Mouse (Mus musculus) midbrain, embryonic 15.5 days (tissue): Measurements from ENCODE around the gene Gng8. TPM values are rescaled to one million over a fixed set of nuclear protein-coding genes. Genes with fewer than 3 reads are reported as not detected.

Experiments
- ATAC-seq: fragments of 200-750 bp; cut with Nextera tagmentation; replicated peaks from 2 replicates; pipeline ENCODE4 v1.8.0; 2017; ENCODE audit warnings: moderate TSS enrichment
- H3K27ac ChIP-seq: fragments of 300-500 bp; sonication (generic); 2 replicates; pipeline ENCODE4 v1.5.1; 2015; ENCODE audit warnings: mild to moderate bottlenecking, inconsistent platforms
- H3K27me3 ChIP-seq: fragments of 300-500 bp; sonication (generic); replicated peaks from 2 replicates; pipeline ENCODE4 v1.6.1; 2015; ENCODE audit warnings: inconsistent platforms
- H3K36me3 ChIP-seq: fragments of 300-500 bp; sonication (generic); replicated peaks from 2 replicates; pipeline ENCODE4 v1.6.1; 2015; ENCODE audit warnings: inconsistent platforms
- H3K4me1 ChIP-seq: fragments of 300-500 bp; sonication (generic); 2 replicates; pipeline ENCODE4 v1.6.1; 2015; ENCODE audit warnings: inconsistent platforms
- H3K4me2 ChIP-seq: fragments of 300-500 bp; sonication (generic); 2 replicates; pipeline ENCODE4 v1.6.1; 2015; ENCODE audit warnings: inconsistent platforms, mild to moderate bottlenecking, moderate library complexity
- H3K4me3 ChIP-seq: fragments of 300-500 bp; sonication (generic); 2 replicates; pipeline ENCODE4 v1.5.1; 2015; ENCODE audit warnings: mild to moderate bottlenecking, inconsistent platforms
- H3K9ac ChIP-seq: fragments of 300-500 bp; sonication (generic); 2 replicates; pipeline ENCODE4 v1.6.1; 2015; ENCODE audit warnings: mild to moderate bottlenecking, inconsistent platforms
- H3K9me3 ChIP-seq: fragments of 300-500 bp; sonication (generic); 2 replicates; pipeline ENCODE4 v1.6.1; 2016; ENCODE audit warnings: inconsistent platforms
- WGBS: fragments of 180-500 bp; shearing (Covaris S2); methylation state at CpG from one replicate; pipeline ENCODE4 v1.1.7; 2015; ENCODE audit warnings: mixed read lengths; 5-methylcytosine and 5-hydroxymethylcytosine counted together
- polyA plus RNA-seq: library from polyadenylated mRNA; unstranded; fragments of >200 nt; fragmentation: Nextera tagmentation; extraction: Ambion mirVana; gene quantifications from 2 replicates; pipeline ENCODE4 v1.2.1, GENCODE M21; 2015

Gng8 gene
- polyA plus RNA-seq, 1 experiment from 2014 or later = 9.7 TPM

DNA sequence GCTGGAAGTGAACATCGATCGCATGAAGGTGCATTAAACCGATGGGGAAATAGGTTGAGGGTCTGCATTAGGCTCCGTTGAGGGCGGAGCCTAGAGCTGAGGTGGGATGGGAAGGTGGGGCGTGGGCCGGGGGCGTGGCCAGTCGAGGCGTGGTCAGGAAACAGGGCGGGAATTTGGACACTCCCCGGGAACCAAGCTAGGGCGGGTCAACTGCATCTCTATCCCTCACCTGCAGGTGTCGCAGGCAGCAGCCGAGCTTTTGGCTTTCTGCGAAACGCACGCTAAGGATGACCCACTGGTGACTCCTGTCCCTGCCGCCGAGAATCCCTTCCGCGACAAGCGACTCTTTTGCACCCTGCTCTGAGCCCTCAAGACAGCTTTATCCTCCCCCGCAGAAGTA is 3.4 kb downstream of the Gng8 start:
- Histone ChIP-seq H3K4me1 (peaks cover 27% of the 10 kb centered on the region), H3K27ac (peak overlapping the region; percentile 48), H3K9ac (no peak overlapping the region), H3K4me2 (peak overlapping the region; percentile 48), H3K27me3 (peaks cover 3% of the 10 kb centered on the region; the same call in 1 of the 2 replicates), H3K36me3 (no peaks in the 10 kb centered on the region), H3K9me3 (no peaks in the 10 kb centered on the region), H3K4me3 (peak overlapping the region; percentile 22)
- ATAC-seq = peak; percentile 19
- WGBS = 1% methylated on average over 24 of the region's 24 CpGs

- H3K27ac ChIP-seq = no peak overlapping the region
- ATAC-seq = no peak
- peaks cover 31% of the 10 kb centered on the region for H3K4me1 ChIP-seq
- WGBS = 29% methylated on average over 10 of the region's 10 CpGs
- peak overlapping the region; percentile 22 for H3K4me3 ChIP-seq
- H3K4me2 ChIP-seq = peak overlapping the region; percentile 48
- no peaks in the 10 kb centered on the region for H3K9me3 ChIP-seq
- H3K9ac ChIP-seq = no peak overlapping the region
- no peaks in the 10 kb centered on the region for H3K36me3 ChIP-seq
- H3K27me3 ChIP-seq = peaks cover 3% of the 10 kb centered on the region; the same call in 1 of the 2 replicates
These were observed 3.9 kb downstream of the Gng8 start for GRCm38 (mm10) chr7:16895511-16895910.

GRCm38 (mm10) chr7:16900526-16900925 is 8.9 kb downstream of the Gng8 start:
- peaks cover 10% of the 10 kb centered on the region for H3K4me1 ChIP-seq
- H3K4me3 ChIP-seq = no peak overlapping the region
- no peak overlapping the region for H3K4me2 ChIP-seq
- no peak overlapping the region for H3K9ac ChIP-seq
- 0 out of 2 replicates have a peak overlapping the region, but pooled peaks have one; percentile 6 for H3K27ac ChIP-seq
- no peaks in the 10 kb centered on the region for H3K9me3 ChIP-seq
- H3K27me3 ChIP-seq = no peaks in the 10 kb centered on the region
- 19% methylated on average over 5 of the region's 5 CpGs for WGBS
- ATAC-seq = no peak
- no peaks in the 10 kb centered on the region for H3K36me3 ChIP-seq

GRCm38 (mm10) chr7:16903439-16903955 is 11.9 kb downstream of the Gng8 start:
- H3K27me3 ChIP-seq = no peaks in the 10 kb centered on the region
- 64% methylated on average over 2 of the region's 2 CpGs for WGBS
- H3K4me2 ChIP-seq = no peak overlapping the region
- no peak for ATAC-seq
- H3K4me3 ChIP-seq = no peak overlapping the region
- H3K9ac ChIP-seq = no peak overlapping the region
- no peaks in the 10 kb centered on the region for H3K36me3 ChIP-seq
- H3K27ac ChIP-seq = no peak overlapping the region
- H3K9me3 ChIP-seq = no peaks in the 10 kb centered on the region
- H3K4me1 ChIP-seq = peaks cover 14% of the 10 kb centered on the region

DNA sequence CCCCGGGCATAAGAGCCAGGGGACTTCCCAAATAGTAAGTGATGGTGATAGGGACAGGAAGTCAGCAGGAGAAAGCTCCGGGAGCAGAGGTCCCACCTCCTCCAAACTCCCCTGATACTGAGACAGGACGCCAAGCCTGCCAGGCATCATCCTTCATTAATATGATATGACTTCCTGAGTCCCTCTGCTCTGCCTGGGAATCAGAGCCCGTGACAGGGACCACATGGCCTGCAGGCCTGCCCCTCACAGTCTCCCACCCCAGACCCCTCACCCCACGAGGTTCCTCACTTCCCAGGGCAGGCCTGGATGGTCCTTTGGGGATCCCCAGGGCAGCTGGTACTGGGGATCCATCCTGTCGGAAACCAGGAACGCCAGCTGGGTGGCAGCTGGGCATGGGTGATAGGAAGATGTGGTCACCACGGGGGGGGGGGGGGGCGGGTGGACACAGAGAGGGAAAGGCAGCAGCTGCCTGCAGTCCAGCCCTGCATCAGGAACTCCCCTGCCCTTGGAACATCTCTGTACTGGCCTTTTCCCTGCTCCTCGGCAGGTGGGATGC is 12.6 kb downstream of the Gng8 start:
- Histone ChIP-seq H3K4me2 (no peak overlapping the region), H3K4me1 (peaks cover 14% of the 10 kb centered on the region), H3K9me3 (no peaks in the 10 kb centered on the region), H3K27ac (no peak overlapping the region), H3K27me3 (no peaks in the 10 kb centered on the region), H3K36me3 (no peaks in the 10 kb centered on the region), H3K4me3 (no peak overlapping the region), H3K9ac (no peak overlapping the region)
- WGBS = 47% methylated on average over 9 of the region's 10 CpGs
- no peak for ATAC-seq

GRCm38 (mm10) chr7:16905491-16906021 is 14.0 kb downstream of the Gng8 start:
- H3K27me3 ChIP-seq = no peaks in the 10 kb centered on the region
- no peak for ATAC-seq
- H3K36me3 ChIP-seq = no peaks in the 10 kb centered on the region
- H3K9me3 ChIP-seq = no peaks in the 10 kb centered on the region
- no peak overlapping the region for H3K4me2 ChIP-seq
- peaks cover 9% of the 10 kb centered on the region for H3K4me1 ChIP-seq
- WGBS = 70% methylated on average over 9 of the region's 9 CpGs
- H3K4me3 ChIP-seq = no peak overlapping the region
- no peak overlapping the region for H3K27ac ChIP-seq
- no peak overlapping the region for H3K9ac ChIP-seq

DNA sequence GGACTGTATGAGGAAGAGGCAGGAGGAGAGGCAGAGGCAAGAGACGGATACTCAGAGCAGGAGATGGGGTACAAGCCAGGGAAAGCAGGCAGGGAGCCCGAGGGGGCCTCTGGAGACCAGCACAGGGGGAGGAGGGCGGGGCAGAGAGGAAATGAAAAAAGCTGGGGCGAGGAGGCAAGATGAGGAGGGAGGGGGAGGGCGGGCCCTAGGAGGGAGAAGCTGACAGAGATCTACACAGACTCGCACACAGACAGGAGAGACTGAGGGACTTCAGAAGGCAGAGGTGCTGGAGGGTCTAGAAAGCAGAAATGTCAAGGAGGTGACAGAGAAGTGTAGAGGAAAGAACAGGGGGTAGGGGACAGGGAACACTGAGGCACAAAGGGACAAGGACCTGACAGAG is 14.7 kb downstream of the Gng8 start, which contains the start of gene Ptgir:
TSS of gene Ptgir (plus strand) at position 210 of the 400 bp plus-strand sequence.
- Histone ChIP-seq H3K4me1 (peaks cover 4% of the 10 kb centered on the region; the same call in 1 of the 2 replicates), H3K27ac (no peak within 1 kb of the TSS), H3K36me3 (no peaks in the 10 kb centered on the region), H3K9me3 (no peaks in the 10 kb centered on the region), H3K9ac (no peak within 1 kb of the TSS; the same call in 1 of the 2 replicates), H3K4me3 (no peak within 1 kb of the TSS), H3K27me3 (no peaks in the 10 kb centered on the region), H3K4me2 (no peak within 1 kb of the TSS)
- ATAC-seq = no peak
- WGBS = 13% methylated on average over 6 of the region's 6 CpGs

DNA sequence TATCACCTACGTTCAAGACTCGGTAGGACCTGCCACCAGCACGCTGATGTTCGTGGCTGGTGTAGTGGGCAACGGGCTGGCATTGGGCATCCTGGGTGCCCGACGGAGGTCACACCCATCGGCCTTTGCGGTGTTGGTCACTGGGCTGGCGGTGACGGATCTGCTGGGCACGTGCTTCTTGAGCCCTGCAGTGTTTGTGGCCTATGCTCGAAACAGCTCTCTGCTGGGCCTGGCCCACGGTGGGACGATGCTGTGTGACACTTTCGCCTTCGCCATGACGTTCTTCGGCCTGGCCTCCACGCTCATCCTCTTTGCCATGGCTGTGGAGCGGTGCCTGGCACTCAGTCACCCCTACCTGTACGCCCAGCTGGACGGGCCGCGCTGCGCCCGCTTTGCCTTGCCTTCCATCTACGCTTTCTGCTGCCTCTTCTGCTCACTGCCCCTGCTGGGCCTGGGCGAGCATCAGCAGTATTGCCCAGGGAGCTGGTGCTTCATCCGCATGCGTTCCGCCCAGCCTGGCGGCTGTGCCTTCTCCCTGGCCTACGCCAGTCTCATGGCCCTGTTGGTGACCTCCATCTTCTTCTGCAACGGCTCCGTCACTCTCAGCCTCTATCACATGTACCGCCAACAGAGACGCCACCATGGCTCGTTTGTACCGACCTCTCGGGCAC is 15.4 kb downstream of the Gng8 start:
- ATAC-seq = no peak
- 93% methylated on average over 41 of the region's 41 CpGs for WGBS

DNA sequence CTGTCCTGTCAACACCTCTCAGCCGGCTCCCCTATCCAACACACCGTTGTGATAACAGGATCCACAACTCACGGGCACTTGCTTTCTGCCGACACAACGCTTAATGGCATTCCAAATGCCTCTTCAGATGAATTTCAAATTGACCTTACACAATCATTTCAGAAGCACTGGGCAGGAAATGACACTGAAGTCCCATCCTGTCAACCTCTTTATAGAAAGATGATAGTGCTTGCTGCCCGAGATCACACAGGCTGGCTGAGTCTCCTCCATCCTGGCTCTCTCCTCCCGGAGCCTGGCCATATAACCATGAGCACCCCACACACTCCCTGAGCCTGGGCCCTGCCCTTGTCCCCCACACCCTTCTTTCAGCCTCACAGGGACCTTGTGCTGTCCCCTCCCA is 16.3 kb downstream of the Gng8 start:
- ATAC-seq = no peak
- Histone ChIP-seq H3K27ac (no peak overlapping the region), H3K9ac (no peak overlapping the region), H3K4me3 (no peak overlapping the region), H3K27me3 (no peaks in the 10 kb centered on the region), H3K36me3 (no peaks in the 10 kb centered on the region), H3K4me2 (no peak overlapping the region), H3K9me3 (no peaks in the 10 kb centered on the region), H3K4me1 (peaks cover 4% of the 10 kb centered on the region; the same call in 1 of the 2 replicates)
- 73% methylated on average over 7 of the region's 7 CpGs for whole genome bisulfite sequencing

More for the DNA sequence above, 15.4 kb downstream of the Gng8 start:
- H3K36me3 ChIP-seq = no peaks in the 10 kb centered on the region
- H3K27me3 ChIP-seq = no peaks in the 10 kb centered on the region
- no peak overlapping the region for H3K4me2 ChIP-seq
- H3K9me3 ChIP-seq = no peaks in the 10 kb centered on the region
- peaks cover 4% of the 10 kb centered on the region; the same call in 1 of the 2 replicates for H3K4me1 ChIP-seq
- no peak overlapping the region for H3K27ac ChIP-seq
- H3K9ac ChIP-seq = no peak overlapping the region
- no peak overlapping the region for H3K4me3 ChIP-seq

DNA sequence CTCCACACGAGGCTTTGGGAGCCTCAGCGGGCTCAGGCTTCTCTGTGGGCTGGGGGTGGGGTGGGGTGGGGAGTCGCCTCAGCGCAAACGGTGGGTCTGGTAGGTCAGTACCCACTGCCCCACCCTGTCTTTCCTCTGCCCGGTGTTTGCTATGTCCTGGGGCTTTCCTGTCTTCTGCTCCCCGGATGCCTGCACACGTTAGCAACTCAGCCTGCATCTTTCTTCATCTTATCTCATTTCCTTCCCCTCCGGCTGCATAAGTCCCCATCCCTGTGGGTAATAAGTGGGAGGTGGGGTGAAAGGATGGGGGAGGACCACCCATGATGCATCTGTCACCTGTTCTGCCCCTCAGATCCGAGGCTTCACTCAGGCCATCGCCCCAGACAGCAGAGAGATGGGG is 16.8 kb downstream of the Gng8 start:
- Histone ChIP-seq H3K9me3 (no peaks in the 10 kb centered on the region), H3K27ac (no peak overlapping the region), H3K36me3 (no peaks in the 10 kb centered on the region), H3K27me3 (no peaks in the 10 kb centered on the region), H3K4me3 (no peak overlapping the region), H3K4me2 (no peak overlapping the region), H3K9ac (no peak overlapping the region), H3K4me1 (peaks cover 4% of the 10 kb centered on the region; the same call in 1 of the 2 replicates)
- 48% methylated on average over 11 of the region's 11 CpGs for WGBS
- no peak for ATAC-seq

DNA sequence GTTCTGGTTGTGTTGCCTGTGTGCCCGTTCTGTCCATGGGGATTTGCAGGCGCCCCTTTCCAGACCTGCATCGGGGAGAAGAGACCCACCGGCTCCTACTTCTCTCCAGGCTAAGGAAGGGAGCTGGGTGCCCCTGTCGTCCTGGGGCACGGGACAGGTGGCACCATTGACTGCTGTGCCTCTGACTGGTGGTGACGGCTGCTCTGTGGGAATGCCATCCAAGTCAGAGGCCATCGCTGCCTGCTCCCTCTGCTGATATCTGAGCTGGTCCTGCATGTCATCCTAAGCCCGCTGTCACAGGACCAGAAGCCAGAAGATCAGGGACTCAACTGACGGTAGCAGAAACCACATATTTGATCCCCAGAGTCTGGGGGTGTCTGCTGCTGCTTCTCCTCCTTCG is 17.3 kb downstream of the Gng8 start:
- no peak for ATAC-seq
- Histone ChIP-seq H3K4me2 (no peak overlapping the region), H3K4me1 (peaks cover 4% of the 10 kb centered on the region; the same call in 1 of the 2 replicates), H3K9ac (no peak overlapping the region), H3K36me3 (no peaks in the 10 kb centered on the region), H3K9me3 (no peaks in the 10 kb centered on the region), H3K27me3 (no peaks in the 10 kb centered on the region), H3K27ac (no peak overlapping the region), H3K4me3 (no peak overlapping the region)
- WGBS = 66% methylated on average over 11 of the region's 11 CpGs

DNA sequence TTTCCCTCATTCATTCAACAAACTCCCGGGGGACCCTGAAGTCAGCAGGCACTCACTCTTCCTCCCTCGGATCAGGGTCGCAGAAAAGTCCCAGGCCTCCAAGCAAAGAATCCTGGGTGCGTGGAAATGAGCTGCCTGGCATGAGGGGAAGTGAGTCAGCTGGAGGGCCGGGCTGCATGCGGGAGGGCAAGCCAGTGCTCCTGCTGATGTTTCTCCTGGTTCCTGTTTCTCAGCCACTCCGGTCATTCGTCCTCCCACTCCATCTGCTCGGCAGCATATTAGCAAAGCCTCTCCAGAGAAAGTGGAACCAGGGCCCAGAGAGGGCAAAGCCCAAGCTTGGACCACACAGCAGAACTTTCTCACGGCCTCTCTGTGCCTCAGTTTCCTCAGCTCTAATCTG is 18.3 kb downstream of the Gng8 start:
- Histone ChIP-seq H3K9ac (no peak overlapping the region), H3K4me2 (no peak overlapping the region), H3K27ac (no peak overlapping the region), H3K27me3 (no peaks in the 10 kb centered on the region), H3K9me3 (no peaks in the 10 kb centered on the region), H3K4me1 (peaks cover 4% of the 10 kb centered on the region; the same call in 1 of the 2 replicates), H3K4me3 (no peak overlapping the region), H3K36me3 (peaks cover 7% of the 10 kb centered on the region; the same call in 1 of the 2 replicates)
- WGBS = 55% methylated on average over 10 of the region's 10 CpGs
- no peak for ATAC-seq
